In the genomic region with DNA sequence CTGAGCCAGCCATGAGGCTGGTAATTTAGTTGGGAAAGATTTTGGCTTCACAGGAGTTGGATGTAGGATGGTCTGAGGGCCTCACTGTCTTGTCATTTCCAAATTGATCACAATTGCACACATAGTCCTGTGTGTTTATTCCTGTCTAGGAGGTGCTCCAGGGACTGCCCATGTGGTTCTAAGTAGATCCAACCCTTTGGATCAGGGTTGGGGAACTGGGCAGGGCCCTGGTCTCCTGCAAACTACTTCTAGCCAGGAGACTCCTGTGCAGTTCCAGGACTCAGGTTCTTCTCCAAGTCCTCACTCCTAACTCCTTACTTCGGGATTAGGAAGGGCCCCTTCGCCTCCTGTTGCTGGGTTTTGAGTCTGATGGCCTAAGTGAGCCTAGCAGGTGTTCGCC, we compare ENCODE assay signal across 8 mouse cellular contexts. TPM values are rescaled to one million over a fixed set of nuclear protein-coding genes. Genes with fewer than 3 reads are reported as not detected.
DNase-seq lines count a peak whose midpoint lies in the region; ATAC-seq and TF ChIP-seq lines count a peak whose summit lies in the region.

A gene (plus strand): TSS at position 301 of the 400 bp plus-strand sequence.

- peak within 1 kb of the TSS; percentile 67 for H3K9ac ChIP-seq in forebrain, embryonic 11.5 days (ENCODE audit: low read length)

- no peak for TF ChIP-seq CTCF in left cerebral cortex, adult 2 months (IDR thresholded peaks at IDR 0.05)

- WGBS in forebrain, embryonic 11.5 days = 8% methylated on average over 3 of the region's 3 CpGs

- peaks cover 13% of the 10 kb centered on the region; the same call in 1 of the 2 replicates for H3K4me1 ChIP-seq in forebrain, embryonic 11.5 days (replicated peaks; ENCODE audit: control insufficient read depth, insufficient read depth, low read length)

- H3K4me2 ChIP-seq in forebrain, embryonic 11.5 days (ENCODE audit: low read depth, low read length, severe bottlenecking) = peak within 1 kb of the TSS; percentile 98

- no peaks in the 10 kb centered on the region for H3K9me3 ChIP-seq in forebrain, embryonic 11.5 days (ENCODE audit: control insufficient read depth, low read length)

- H3K27me3 ChIP-seq in forebrain, embryonic 11.5 days (ENCODE audit: control insufficient read depth, insufficient read depth, low read length) = no peaks in the 10 kb centered on the region

- H3K4me3 ChIP-seq in left cerebral cortex, adult 2 months = peak within 1 kb of the TSS; percentile 57
- H3K4me3 ChIP-seq in forebrain, embryonic 11.5 days (ENCODE audit: low read depth, low read length) = peak within 1 kb of the TSS; percentile 52

- no peak for DNase-seq in left cerebral cortex, adult 2 months (ENCODE audit: extremely low spot score in 1 of 2, low spot score in 2 of 2)
- DNase-seq in left cerebral cortex, adult 11 months (ENCODE audit: low spot score) = no peak
- DNase-seq in forebrain, embryonic 11.5 days (ENCODE audit: low spot score) = no peak
- DNase-seq in left cerebral cortex, adult 8-10 months (ENCODE audit: low spot score in 2 of 2) = no peak
- peak; percentile 24 for DNase-seq in naive thymus-derived CD4-positive, alpha-beta T cell, adult 2 months (ENCODE audit: low read depth)
- no peak for DNase-seq in right cerebral cortex, postnatal 25 days
- no peak for DNase-seq in c-Kit-positive CD71-positive TER-119-positive erythroid progenitor cells, embryonic 14.5 days (ENCODE audit: low spot score)
- DNase-seq in urinary bladder, postnatal 10 days (ENCODE audit: low spot score) = no peak

- H3K27ac ChIP-seq in left cerebral cortex, adult 2 months = peak within 1 kb of the TSS; percentile 98
- no peak within 1 kb of the TSS for H3K27ac ChIP-seq in forebrain, embryonic 11.5 days (ENCODE audit: low read depth, low read length)

- no peak for ATAC-seq in forebrain, embryonic 11.5 days (replicated peaks; ENCODE audit: low FRiP score)

- H3K36me3 ChIP-seq in forebrain, embryonic 11.5 days (ENCODE audit: control insufficient read depth, insufficient read depth, low read length) = no peaks in the 10 kb centered on the region

- intact Hi-C loops in left cerebral cortex, adult 2 months (cut with DNase I) = no loop called here

RNA-seq across cellular contexts. Expression of the gene that starts here (rescaled TPM):
- 100 to 1,000 TPM; 330 to 356 TPM for total RNA-seq in left cerebral cortex, adult 2 months (2021)
- 7.4 and 8.0 TPM in 2 replicates for polyA plus RNA-seq in forebrain, embryonic 11.5 days (2014; fragmentation: Nextera tagmentation; extraction: Ambion mirVana)
- total RNA-seq in left cerebral cortex, adult 8-10 months (2022) = 100 to 1,000 TPM; 372 to 403 (median 398) TPM
